Mouse (Mus musculus) kidney, adult 8-10 months (tissue): ENCODE measurements at regions not wholly inside any gene's neighbourhood (a gene's known extent, or its start where the extent isn't known, plus 50 kb on each side); places are given as distances from the start of the nearest gene placed in this dataset.

Source experiments
- DNase-seq, 2 experiments: peaks; one replicate each; pipeline ENCODE4 v3.0.0; 2022

DNA sequence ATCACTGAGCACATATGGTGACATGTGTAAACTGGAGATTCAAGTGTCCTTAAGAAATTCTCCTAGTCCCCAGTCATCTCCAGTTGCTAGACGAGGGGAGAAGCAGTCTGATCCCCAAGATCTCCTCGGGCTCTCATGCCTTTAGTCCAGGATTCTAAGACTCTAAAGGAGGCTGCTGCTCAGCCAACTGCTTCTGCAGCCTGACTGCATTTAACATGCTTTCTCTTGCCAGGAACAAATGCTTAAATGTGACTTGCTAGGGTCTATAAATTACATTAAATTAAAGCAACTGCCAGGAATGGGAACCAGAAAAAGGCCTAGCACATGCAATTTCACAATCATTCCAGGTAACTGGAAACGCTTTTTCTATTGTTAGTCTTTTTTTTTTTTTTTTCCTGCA lies 599.8 kb upstream of the Gcfc2 start:
- DNase-seq, result no peak

DNA sequence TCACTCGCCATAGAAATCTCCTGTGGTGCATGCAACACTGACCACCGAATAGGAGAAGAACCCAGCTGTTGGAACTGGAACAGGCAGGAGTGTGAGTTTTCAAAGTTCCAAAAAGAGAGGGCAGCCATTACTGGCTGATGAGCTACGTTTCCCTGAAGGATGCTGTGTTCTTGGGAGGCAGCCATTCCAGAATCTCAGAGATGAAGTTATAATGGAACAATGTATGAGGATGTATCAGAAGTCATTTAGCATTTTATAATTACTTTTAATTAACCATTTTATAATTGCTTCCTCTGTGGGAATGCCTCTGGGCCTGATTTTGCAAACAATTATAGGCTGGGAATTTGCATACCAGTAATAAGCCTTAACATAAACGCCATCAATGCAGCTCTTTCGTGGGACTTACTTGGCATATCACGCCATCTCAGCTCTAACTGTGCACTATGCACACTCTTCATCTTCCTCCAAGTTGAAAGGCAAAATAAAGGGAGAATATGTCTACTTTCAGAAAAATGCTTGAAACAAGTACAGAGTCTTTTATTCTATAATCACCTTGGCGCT lies 559.4 kb upstream of the Gcfc2 start:
- DNase-seq, result no peak

DNA sequence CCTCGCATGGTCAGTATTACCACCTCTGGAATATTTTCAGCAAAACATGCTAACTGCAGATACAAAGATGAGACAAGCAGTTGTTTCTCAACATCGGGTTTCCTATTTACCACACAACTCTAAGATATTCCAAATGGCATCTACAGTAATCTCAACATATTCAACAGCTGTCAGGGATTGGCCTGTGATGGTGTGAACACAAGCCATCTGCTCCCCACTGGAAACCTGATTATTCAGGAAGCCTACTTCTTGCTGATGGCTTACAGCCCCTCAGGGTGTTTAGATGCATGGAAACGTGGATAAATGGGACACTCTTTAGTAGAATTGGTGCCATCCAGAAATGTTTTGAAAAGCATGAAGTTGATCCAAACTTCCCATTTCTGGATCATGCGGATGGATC lies 535.0 kb upstream of the Gcfc2 start:
- no peak for DNase-seq

DNA sequence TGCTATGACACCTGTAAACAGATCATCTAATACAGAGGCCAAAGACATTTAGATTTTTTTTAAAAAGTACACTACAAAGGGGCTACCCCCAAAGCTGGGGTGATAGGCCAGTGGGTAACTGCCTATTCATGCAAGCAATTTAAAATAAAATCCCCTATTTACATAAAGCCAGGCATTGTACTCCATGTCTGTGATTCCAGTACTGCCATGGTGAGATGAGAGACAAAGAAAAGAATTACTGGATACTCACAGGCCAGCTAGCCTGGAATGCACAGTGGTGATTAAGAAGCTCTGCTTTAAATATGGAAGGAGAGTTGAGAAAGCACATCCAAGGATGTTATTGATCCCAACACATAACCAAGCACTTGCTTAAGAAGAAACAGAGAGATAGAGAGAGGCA lies 520.3 kb upstream of the Gcfc2 start:
- DNase-seq, result no peak

DNA sequence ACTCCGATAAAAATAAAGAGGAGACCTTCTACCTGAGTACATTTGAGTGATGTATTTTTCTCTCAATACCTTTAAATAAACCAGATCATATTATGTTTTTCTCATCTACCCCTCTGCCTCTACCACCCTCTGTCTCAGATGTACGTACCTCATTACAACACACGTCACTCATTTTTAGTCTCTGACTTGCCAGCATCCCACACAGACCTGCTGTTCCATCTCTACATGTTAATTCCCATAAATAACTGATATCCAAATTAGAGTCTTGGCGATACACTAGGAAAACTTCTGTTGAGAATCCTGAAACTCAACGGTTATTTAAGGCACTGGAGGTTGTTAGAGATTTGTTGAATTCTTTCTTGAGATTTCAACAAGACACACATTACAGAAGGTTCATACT lies 509.9 kb upstream of the Gcfc2 start:
- no peak for DNase-seq

DNA sequence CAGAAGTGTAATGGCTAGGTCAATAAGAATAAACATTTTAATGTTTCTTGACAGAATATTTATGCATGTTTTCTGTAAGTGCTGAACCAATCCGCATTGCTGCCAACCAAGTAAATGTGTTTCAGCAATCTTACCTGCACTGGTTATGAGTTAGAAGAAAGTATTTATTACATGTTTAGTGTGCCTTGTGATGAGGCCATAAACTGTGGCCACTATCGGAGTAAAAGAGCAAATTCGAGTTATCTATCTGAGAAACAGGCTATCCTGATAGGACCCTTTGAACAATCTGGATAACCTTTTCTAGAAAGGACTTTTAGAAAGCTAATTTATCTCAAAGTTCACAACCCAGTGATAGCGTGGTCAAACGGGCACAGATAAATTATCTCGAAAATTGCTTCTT lies 488.7 kb upstream of the Gcfc2 start:
- no peak for DNase-seq

DNA sequence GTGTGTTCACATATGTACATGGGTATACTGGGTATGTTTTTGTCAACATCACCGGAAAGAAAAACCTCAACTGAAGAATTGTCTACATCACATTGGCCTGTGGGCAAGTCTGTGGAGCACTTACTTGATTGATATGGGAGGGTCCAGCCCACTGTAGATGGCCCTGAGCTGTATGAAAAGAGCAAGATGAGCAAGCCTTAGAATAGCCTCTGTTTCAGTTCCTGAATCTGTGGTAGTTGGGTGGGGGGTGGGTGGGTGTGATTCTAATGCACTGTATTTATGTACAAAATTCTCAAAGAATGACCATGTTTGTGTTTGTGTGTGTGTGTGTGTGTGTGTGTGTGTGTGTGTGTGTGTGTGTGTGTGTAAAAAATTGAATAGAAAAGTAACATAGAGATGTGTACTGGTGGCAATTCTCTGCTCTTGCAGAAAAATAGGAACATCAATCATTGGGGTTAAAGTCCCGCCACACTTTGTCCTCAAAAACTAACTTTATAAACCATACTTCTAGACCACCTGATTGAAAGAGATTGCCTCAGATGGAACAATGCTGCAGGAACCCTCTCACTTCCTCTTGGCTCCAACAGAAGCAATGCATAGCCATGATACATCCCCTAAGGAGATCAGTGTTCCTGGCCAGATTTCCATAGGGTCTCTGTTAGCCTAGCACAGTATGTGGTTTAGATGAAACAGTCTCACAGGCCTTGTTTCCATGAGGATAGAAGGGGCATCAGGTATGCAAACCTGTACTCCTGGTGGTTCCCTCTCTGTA lies 484.3 kb upstream of the Gcfc2 start:
- DNase-seq, result no peak

DNA sequence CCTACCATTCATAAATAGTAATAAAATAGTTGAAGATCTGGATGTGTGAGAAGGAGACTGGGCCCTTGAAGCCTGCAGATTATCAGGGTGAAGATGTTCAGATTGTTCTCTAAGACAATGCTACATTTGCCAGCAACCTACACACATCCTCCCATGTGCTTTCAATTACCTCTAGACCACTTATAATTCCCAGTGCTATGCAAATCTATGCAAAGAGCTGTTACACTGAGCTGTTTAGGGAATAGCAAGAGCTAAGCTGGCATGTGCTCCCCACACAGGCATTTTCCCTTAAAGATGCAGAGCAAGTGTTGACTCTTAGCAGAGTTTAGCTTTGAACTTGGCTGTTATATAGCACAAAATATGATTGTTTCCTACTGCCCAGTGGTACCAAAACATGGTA lies 482.1 kb upstream of the Gcfc2 start:
- DNase-seq, result no peak

DNA sequence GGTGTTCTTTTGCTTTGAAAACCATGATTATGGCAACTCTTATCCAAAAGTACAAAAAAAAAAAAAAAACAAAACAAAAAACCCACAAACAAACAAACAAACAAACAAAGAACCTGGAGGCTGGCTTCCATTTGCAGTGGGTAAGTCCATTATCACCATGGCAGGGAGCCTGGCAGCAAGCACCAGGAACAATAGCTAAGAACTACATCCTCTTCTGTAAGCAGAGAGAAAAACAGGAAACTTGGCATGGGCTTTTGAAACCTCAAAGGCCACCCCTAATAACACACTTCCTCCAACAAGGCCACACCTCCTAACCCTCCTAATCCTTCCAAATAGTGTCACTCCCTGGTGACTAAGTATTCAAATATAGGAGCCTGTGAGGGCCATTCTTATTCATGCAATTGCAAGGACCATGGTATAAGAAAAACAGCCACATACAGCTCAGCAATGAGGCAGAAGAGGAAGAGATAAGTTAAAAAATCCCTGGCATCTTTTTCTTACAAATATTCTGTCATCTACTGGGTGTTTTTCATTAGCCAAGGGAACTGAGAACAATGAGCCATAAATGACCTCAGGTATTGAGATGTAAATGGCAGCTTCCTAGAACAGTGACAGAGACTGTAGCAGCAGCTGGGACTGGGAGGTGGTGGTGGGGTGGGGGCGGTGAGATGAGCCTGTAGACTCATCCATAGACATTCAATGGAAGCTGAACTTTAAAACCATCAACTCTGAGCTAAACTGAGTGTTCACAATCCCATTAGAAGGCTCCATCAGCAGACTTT lies 477.3 kb upstream of the Gcfc2 start:
- no peak for DNase-seq

DNA sequence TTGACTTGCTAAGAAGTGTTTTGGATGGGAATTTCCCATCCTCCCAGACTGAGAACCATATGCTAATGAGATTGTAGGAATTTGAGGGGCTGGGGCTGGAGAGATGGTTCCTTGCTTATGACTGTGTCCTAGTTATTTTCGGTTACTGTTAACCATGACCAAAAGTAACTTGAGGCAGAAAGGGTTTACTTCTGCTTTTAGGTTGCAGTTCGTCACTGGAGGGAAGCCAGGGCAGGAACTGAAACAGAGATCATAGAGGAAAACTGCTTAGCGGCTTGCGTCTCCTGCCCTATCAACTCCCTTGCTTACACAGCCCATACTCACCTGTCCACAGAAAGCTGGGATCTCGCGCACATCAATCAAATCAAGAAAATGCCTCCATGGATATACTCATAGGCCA lies 475.8 kb upstream of the Gcfc2 start:
- DNase-seq, result no peak

DNA sequence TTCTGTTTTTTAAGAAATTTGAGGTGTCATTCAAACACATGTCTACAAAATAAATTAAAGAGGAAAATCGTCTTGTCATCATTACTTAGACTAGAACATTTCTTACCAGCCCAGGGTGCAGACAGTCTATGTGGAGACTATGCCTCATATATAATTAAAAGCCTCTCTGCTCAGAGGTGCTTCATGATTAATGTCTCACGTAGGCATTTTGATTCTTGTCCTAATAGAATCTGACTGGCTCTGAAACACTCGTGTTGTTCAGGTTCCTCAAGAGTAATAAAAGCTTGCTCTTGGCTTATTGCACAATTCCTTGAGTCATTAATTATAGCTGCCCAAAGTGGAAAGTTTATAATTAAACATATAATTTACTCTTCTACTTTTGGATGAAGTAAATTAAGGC lies 475.1 kb upstream of the Gcfc2 start:
- DNase-seq, result no peak

DNA sequence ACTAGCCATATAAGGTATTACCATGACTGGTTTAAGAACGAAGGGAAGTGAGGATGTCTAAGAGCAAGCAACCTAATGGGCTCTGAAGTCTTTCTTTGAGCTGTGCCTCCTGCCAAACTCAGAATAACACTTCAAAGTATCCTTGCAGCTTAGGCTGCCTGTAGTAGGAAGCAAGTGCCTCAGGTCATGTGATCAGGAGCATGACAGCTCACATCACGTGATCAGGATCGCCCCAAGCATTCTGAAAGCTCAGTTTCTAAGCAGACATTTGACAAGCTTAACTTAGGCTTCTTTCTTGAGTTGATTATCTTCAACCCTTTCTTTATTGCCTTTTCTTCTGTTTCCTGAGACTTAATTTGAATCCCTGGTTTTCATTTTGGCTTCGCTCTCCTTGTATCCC lies 462.4 kb upstream of the Gcfc2 start:
- no peak for DNase-seq

DNA sequence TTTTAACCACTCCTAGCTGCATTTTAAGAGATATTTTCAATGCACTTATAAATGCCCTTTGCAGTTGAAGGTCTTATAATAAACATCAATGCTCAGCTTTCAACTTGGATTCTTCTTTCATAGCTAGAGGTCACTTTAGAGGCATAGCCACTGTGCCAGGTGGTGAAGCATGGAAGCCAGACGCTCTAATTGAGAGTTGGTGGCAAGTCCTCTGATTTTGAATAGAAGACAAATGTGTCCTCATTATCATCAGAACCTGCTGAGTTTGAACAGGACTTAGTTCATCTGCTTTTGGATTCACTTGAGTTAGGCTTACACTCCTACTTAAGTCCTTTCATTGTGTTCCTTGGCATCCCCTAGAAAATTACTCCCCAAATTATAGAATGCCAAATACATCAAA lies 459.0 kb upstream of the Gcfc2 start:
- no peak for DNase-seq

DNA sequence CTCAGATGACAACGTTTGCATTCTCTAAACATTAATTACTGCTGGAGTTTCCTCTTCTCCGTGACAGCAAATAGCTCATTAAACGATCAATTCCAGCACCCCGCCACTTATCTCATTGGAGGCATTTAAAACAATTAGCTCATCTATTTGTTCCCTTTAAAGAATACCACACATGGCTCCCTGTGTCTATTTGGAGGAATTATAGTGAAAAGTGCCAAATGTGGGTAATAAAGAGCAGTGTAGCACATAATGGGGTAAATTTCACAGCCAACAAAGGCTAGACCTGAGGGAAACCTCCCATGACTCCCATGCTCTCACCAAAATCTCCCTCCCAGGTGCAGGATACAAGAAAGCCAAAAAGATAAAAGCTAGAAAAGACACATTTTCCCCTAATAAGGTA lies 456.9 kb upstream of the Gcfc2 start:
- DNase-seq, result no peak

DNA sequence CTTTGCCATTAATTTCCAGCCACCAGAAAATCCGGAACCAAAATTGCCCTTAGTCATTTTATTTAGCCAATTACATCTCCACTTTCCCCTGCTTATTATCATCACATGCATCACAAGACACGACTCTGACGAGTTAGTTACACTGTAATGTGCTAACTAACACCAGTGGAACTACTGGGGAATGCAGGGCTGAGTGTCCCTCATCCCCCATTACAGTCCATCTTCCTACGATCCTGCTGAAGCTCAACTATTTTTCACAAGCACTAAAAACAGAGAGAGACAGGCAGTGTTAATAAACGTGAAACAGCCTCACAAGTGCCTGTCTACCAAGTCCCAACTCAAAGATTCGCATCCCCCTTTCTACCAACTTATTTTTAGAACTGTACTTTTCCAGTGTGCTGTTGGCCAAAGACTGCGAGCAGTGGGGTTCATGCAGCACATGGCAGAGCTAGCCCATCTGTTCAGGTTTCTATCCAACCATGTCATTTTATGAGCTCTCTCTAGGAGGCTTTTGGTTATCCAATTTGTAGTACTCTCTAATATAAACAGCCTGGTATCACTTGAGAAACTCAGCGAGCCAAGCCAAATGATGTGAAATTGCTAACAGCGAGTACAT lies 452.0 kb upstream of the Gcfc2 start:
- no peak for DNase-seq

DNA sequence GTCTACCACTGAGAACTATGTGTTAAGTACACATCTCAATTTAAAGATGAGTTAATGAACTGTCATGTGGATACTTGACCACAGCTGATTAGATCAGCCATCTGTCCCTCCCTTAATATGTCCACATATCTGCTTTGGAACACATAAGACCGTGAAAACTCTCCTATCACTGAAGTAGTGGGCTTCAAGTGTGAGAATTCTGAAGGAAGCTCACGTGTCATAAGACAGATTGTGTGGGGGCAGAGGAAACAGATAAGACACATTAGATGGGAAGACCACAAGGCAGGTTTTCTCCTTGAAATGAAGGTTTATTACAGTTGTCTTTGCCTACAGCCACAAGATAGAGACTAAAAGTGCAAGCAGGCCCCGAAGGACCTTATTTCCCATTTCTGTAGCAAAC lies 451.0 kb upstream of the Gcfc2 start:
- DNase-seq, result no peak

DNA sequence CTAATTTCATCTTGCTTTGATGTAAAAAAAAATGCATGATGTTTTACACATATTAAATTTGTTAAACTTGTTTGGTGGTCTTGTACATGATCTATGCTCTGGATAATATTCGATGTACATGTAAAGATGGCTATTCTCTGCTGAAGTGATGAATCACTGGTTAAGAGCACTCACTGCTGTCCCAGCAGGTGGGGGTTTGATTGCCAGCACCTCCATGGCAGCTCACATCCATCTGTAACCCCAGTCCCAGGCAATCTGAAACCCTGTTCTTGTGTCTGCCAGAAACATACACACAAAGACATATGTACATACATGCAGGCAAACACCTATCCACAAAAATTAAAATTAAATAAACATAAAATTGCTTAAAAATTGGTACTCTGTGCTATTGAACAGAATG lies 448.7 kb upstream of the Gcfc2 start:
- DNase-seq, result no peak

DNA sequence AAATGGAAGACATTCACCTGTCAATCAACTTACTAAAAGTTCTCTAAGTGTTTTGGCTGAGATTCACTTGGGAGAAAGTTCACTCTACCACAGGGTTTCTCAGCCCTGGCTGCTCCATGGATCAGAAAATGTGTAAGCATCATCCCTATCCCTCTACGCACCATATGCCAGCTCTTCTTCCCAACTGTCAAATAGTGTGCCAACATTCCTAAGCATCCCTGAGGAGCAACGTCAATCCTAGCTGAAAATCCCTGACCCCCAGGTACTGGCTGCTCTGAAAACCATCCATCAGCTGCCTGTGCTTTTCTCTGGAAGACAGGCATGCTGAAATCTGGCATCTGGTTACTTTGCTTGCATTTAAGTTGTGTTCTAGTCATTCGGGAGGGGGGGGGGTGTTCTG lies 436.5 kb upstream of the Gcfc2 start:
- no peak for DNase-seq

DNA sequence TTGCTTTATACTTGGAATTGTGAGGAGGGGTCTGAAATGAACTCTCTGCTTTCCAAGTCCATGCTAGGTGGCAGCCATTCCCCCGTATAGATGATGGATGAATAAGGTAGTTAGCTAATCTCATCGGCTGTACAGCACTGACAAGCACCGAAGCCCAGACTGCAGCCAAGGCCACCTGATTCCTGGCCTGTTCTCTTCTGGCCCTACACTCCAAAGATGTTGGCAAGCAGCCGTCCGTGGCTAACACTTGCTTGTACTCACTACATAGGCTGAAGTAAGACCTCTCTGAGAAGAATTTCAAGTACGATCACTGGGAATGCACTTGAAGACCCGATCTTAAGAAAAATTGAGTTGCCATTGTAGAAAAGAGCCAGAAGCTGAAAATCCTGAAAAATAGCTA lies 427.2 kb upstream of the Gcfc2 start:
- DNase-seq, result no peak

DNA sequence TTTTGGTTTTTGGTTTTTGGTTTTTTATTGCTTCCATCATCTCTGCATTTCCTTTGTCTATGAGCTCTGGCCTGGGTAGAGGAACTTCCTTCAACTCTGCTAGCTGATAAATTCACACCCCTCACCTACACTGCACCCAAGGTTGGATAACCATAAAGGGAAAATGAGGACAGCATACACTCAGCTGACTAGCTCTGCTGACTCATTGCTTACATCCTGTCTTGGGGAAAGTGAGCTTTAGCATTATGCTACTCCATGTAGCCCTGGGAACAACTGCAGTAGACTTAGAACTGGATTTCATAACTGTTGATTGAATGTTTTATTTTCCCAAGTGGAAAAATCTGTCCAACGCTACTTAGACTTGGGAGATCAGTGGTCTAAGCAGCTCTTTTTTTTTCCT lies 406.3 kb upstream of the Gcfc2 start:
- DNase-seq, result no peak

DNA sequence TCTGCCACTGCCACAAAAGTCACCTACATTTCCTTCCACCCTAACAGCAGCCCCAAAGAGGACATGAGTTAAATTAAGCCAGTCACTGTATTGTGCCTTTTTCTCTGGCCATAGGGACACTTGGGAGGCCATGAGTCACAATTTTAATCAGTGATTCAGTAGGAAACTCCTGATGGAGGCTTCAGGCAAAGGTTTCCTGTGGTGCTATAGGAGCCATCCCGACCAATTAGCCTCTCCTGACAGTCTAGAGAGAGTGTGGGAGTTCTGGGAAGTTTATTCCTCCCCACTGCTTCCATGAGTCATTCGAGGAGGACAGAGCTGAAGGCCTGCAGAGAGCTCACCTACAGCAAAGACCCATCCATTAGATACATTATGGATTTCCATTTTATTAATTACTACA lies 361.2 kb upstream of the Gcfc2 start:
- no peak for DNase-seq

DNA sequence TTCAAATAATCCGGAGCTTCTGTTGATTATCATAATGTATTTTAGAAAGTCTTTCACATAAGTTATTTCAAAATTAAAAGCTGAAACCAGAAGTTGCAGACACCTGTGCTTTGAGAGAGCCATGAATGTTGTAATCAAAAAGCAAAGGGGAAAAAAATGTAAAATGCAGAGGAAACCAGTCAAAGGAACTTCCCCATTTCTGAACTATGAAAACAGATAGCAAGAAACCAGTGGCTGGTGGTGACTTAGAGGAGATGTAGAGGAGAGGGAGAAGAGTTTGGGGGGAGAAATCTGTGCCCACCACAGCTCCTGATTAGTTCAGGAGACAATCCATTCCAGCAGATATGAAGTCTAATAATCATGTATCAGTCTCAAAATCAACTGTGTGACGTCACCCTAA lies 360.3 kb upstream of the Gcfc2 start:
- DNase-seq, result no peak

DNA sequence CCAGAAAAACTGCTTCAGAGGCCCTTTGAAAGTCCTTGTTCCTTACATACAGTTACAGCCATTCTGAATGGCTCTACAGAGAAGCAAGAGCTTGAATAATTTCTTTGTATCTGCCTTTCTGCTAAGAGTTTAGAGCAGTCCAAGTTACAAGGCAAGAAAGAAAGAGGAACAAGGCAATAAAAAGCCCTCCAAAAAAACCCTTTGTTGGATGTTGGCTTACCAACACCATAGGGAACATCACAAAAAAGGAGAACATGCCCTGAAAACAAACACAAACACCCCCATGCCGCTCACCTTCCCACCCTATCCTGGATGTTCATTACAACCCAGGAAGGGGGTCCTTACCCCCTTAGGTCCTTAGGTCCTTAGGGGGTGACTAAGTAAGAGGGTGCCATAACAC lies 359.2 kb upstream of the Gcfc2 start:
- DNase-seq, result no peak
